Mouse (Mus musculus) intestine, embryonic 15.5 days (tissue): ENCODE results near the gene Tssk2. TPM values are rescaled to one million over a fixed set of nuclear protein-coding genes. Genes with fewer than 3 reads are reported as not detected.

ENCODE experiments used
- ATAC-seq: fragments of 200-750 bp; cut with Nextera tagmentation; 2 replicates; pipeline ENCODE4 v1.8.0; 2017; ENCODE audit warnings: moderate TSS enrichment, moderate library complexity
- H3K27ac ChIP-seq: fragments of 300-500 bp; sonication (generic); 2 replicates; pipeline ENCODE4 v1.5.1; 2015; ENCODE audit warnings: mild to moderate bottlenecking, inconsistent platforms
- H3K27me3 ChIP-seq: fragments of 300-500 bp; sonication (generic); replicated peaks from 2 replicates; pipeline ENCODE4 v1.6.1; 2015; ENCODE audit warnings: inconsistent platforms
- H3K36me3 ChIP-seq: fragments of 300-500 bp; sonication (generic); 2 replicates; pipeline ENCODE4 v1.6.1; 2015; ENCODE audit warnings: inconsistent platforms
- H3K4me1 ChIP-seq: fragments of 300-500 bp; sonication (generic); replicated peaks from 2 replicates; pipeline ENCODE4 v1.6.1; 2015; ENCODE audit warnings: inconsistent platforms
- H3K4me2 ChIP-seq: fragments of 300-500 bp; sonication (generic); replicated peaks from 2 replicates; pipeline ENCODE4 v1.6.1; 2015; ENCODE audit warnings: mild to moderate bottlenecking, inconsistent platforms
- H3K4me3 ChIP-seq: fragments of 300-500 bp; sonication (generic); replicated peaks from 2 replicates; pipeline ENCODE4 v1.5.1; 2015; ENCODE audit warnings: inconsistent platforms
- H3K9ac ChIP-seq: fragments of 300-500 bp; sonication (generic); 2 replicates; pipeline ENCODE4 v1.6.1; 2015; ENCODE audit warnings: inconsistent platforms
- H3K9me3 ChIP-seq: fragments of 300-500 bp; sonication (generic); 2 replicates; pipeline ENCODE4 v1.6.1; 2016; ENCODE audit warnings: inconsistent platforms
- WGBS: fragments of 180-500 bp; shearing (Covaris S2); methylation state at CpG from one replicate; pipeline ENCODE4 v1.1.7; 2015; 5-methylcytosine and 5-hydroxymethylcytosine counted together
- polyA plus RNA-seq: library from polyadenylated mRNA; unstranded; fragments of >200 nt; fragmentation: Nextera tagmentation; extraction: Ambion mirVana; gene quantifications from 2 replicates; pipeline ENCODE4 v1.2.1, GENCODE M21; 2015

Tssk2 gene
- polyA plus RNA-seq, 1 experiment from 2014 or later, result not detected

GRCm38 (mm10) chr16:17876096-17876495 lies 22.3 kb upstream of the Tssk2 start:
- ATAC-seq, result no peak
- Histone ChIP-seq H3K4me2 (no peak overlapping the region), H3K9ac (no peak overlapping the region), H3K27ac (no peak overlapping the region), H3K36me3 (peaks cover 12% of the 10 kb centered on the region; the same call in 1 of the 2 replicates), H3K9me3 (no peaks in the 10 kb centered on the region), H3K4me3 (no peak overlapping the region), H3K27me3 (no peaks in the 10 kb centered on the region), H3K4me1 (peaks cover 9% of the 10 kb centered on the region; the same call in 1 of the 2 replicates)
- 96% methylated on average over 1 of the region's 1 CpGs for WGBS

- Histone ChIP-seq H3K27ac (no peak overlapping the region), H3K9me3 (no peaks in the 10 kb centered on the region), H3K4me1 (peaks cover 13% of the 10 kb centered on the region; the same call in 1 of the 2 replicates), H3K36me3 (peaks cover 7% of the 10 kb centered on the region; the same call in 1 of the 2 replicates), H3K4me3 (no peak overlapping the region), H3K27me3 (no peaks in the 10 kb centered on the region), H3K9ac (no peak overlapping the region), H3K4me2 (no peak overlapping the region)
- 82% methylated on average over 4 of the region's 4 CpGs for WGBS
- ATAC-seq, result no peak
Observed at GRCm38 (mm10) chr16:17879571-17879970, 18.9 kb upstream of the Tssk2 start.

GRCm38 (mm10) chr16:17882196-17882595 lies 16.2 kb upstream of the Tssk2 start:
- Histone ChIP-seq H3K9me3 (no peaks in the 10 kb centered on the region), H3K4me3 (no peak overlapping the region), H3K36me3 (0 out of 2 replicates have a peak, but pooled peaks cover 5% of the 10 kb centered on the region), H3K27ac (no peak overlapping the region), H3K4me1 (0 out of 2 replicates have a peak, but pooled peaks cover 14% of the 10 kb centered on the region), H3K4me2 (no peak overlapping the region), H3K9ac (no peak overlapping the region), H3K27me3 (no peaks in the 10 kb centered on the region)
- ATAC-seq, result no peak

- H3K9me3 ChIP-seq, result no peaks in the 10 kb centered on the region
- no peak overlapping the region for H3K9ac ChIP-seq
- 0 out of 2 replicates have a peak, but pooled peaks cover 5% of the 10 kb centered on the region for H3K36me3 ChIP-seq
- WGBS, result 72% methylated on average over 6 of the region's 6 CpGs
- H3K4me1 ChIP-seq, result 0 out of 2 replicates have a peak, but pooled peaks cover 14% of the 10 kb centered on the region
- H3K27ac ChIP-seq, result no peak overlapping the region
- no peak overlapping the region for H3K4me3 ChIP-seq
- no peaks in the 10 kb centered on the region for H3K27me3 ChIP-seq
- ATAC-seq, result no peak
- no peak overlapping the region for H3K4me2 ChIP-seq
Observed at GRCm38 (mm10) chr16:17884116-17884515, 14.3 kb upstream of the Tssk2 start.

- Histone ChIP-seq H3K9ac (no peak overlapping the region), H3K4me3 (peak overlapping the region; percentile 83; the same call in 1 of the 2 replicates), H3K4me2 (peak overlapping the region; percentile 71), H3K4me1 (peaks cover 23% of the 10 kb centered on the region), H3K27ac (no peak overlapping the region), H3K9me3 (no peaks in the 10 kb centered on the region), H3K27me3 (no peaks in the 10 kb centered on the region), H3K36me3 (no peaks in the 10 kb centered on the region)
- no peak for ATAC-seq
- WGBS, result 84% methylated on average over 6 of the region's 6 CpGs
Observed at GRCm38 (mm10) chr16:17889689-17890341, 8.6 kb upstream of the Tssk2 start.

GRCm38 (mm10) chr16:17890342-17890727 lies 8.1 kb upstream of the Tssk2 start:
- WGBS, result 43% methylated on average over 2 of the region's 2 CpGs
- Histone ChIP-seq H3K4me2 (peak overlapping the region; percentile 71), H3K36me3 (no peaks in the 10 kb centered on the region), H3K9ac (peak overlapping the region; percentile 97), H3K27ac (no peak overlapping the region), H3K27me3 (no peaks in the 10 kb centered on the region), H3K4me1 (peaks cover 23% of the 10 kb centered on the region), H3K9me3 (no peaks in the 10 kb centered on the region), H3K4me3 (peak overlapping the region; percentile 83)
- ATAC-seq, result no peak

GRCm38 (mm10) chr16:17890917-17891566 lies 7.4 kb upstream of the Tssk2 start:
- H3K27me3 ChIP-seq, result no peaks in the 10 kb centered on the region

GRCm38 (mm10) chr16:17891567-17891959 lies 6.9 kb upstream of the Tssk2 start, which contains the start of gene Gm20518:
TSS of gene Gm20518 (minus strand) at chr16:17891671.
- H3K9ac ChIP-seq, result peak within 1 kb of the TSS; percentile 97
- 0% methylated on average over 38 of the region's 38 CpGs for WGBS
- peak within 1 kb of the TSS; percentile 83 for H3K4me3 ChIP-seq
- H3K4me2 ChIP-seq, result peak within 1 kb of the TSS; percentile 78
- no peaks in the 10 kb centered on the region for H3K9me3 ChIP-seq
- ATAC-seq, result peak; percentile 98
- H3K36me3 ChIP-seq, result no peaks in the 10 kb centered on the region
- peak within 1 kb of the TSS; percentile 92 for H3K27ac ChIP-seq
- no peaks in the 10 kb centered on the region for H3K27me3 ChIP-seq
- H3K4me1 ChIP-seq, result peaks cover 19% of the 10 kb centered on the region

More at GRCm38 (mm10) chr16:17890917-17891566, 7.4 kb upstream of the Tssk2 start:
- peak overlapping the region; percentile 71 for H3K4me2 ChIP-seq
- WGBS, result 0% methylated on average over 44 of the region's 44 CpGs
- peak overlapping the region; percentile 92 for H3K27ac ChIP-seq
- peak overlapping the region; percentile 97 for H3K9ac ChIP-seq
- H3K4me3 ChIP-seq, result peak overlapping the region; percentile 83
- no peaks in the 10 kb centered on the region for H3K36me3 ChIP-seq
- H3K9me3 ChIP-seq, result no peaks in the 10 kb centered on the region
- H3K4me1 ChIP-seq, result peaks cover 20% of the 10 kb centered on the region
- ATAC-seq, result peak; percentile 78

- ATAC-seq, result no peak
- 47% methylated on average over 3 of the region's 3 CpGs for WGBS
- Histone ChIP-seq H3K36me3 (no peaks in the 10 kb centered on the region), H3K27me3 (no peaks in the 10 kb centered on the region), H3K4me3 (no peak overlapping the region), H3K9me3 (no peaks in the 10 kb centered on the region), H3K27ac (no peak overlapping the region), H3K9ac (no peak overlapping the region), H3K4me2 (no peak overlapping the region), H3K4me1 (peaks cover 19% of the 10 kb centered on the region)
Observed at GRCm38 (mm10) chr16:17892606-17893005, 5.8 kb upstream of the Tssk2 start.

- H3K4me1 ChIP-seq, result peaks cover 19% of the 10 kb centered on the region
- 78% methylated on average over 2 of the region's 2 CpGs for WGBS
- H3K9me3 ChIP-seq, result no peaks in the 10 kb centered on the region
- no peaks in the 10 kb centered on the region for H3K27me3 ChIP-seq
- no peak within 1 kb of the TSS for H3K9ac ChIP-seq
- H3K4me3 ChIP-seq, result no peak within 1 kb of the TSS
- H3K4me2 ChIP-seq, result no peak within 1 kb of the TSS
- ATAC-seq, result no peak
- no peaks in the 10 kb centered on the region for H3K36me3 ChIP-seq
- H3K27ac ChIP-seq, result no peak within 1 kb of the TSS
Observed at GRCm38 (mm10) chr16:17893923-17894322, 4.5 kb upstream of the Tssk2 start, which contains the start of gene Tssk1. TSS of gene Tssk1 (plus strand) at chr16:17894223.

- no peaks in the 10 kb centered on the region for H3K9me3 ChIP-seq
- H3K27me3 ChIP-seq, result no peaks in the 10 kb centered on the region
- H3K36me3 ChIP-seq, result peaks cover 4% of the 10 kb centered on the region
- no peak overlapping the region for H3K9ac ChIP-seq
- H3K27ac ChIP-seq, result no peak overlapping the region
- H3K4me3 ChIP-seq, result no peak overlapping the region
- H3K4me1 ChIP-seq, result peaks cover 6% of the 10 kb centered on the region; the same call in 1 of the 2 replicates
- ATAC-seq, result no peak
- no peak overlapping the region for H3K4me2 ChIP-seq
Observed at GRCm38 (mm10) chr16:17896091-17896490, 2.3 kb upstream of the Tssk2 start.

- peak; percentile 97 for ATAC-seq
- H3K9ac ChIP-seq, result peak within 1 kb of the TSS; percentile 59
- WGBS, result under 1% methylated on average over 35 of the region's 35 CpGs
- peaks cover 46% of the 10 kb centered on the region for H3K27me3 ChIP-seq
- H3K4me2 ChIP-seq, result peak within 1 kb of the TSS; percentile 78
- peaks cover 20% of the 10 kb centered on the region for H3K4me1 ChIP-seq
- H3K4me3 ChIP-seq, result peak within 1 kb of the TSS; percentile 69
- H3K9me3 ChIP-seq, result no peaks in the 10 kb centered on the region
- peaks cover 16% of the 10 kb centered on the region for H3K36me3 ChIP-seq
- H3K27ac ChIP-seq, result peak within 1 kb of the TSS; percentile 34; the same call in 1 of the 2 replicates
Observed at GRCm38 (mm10) chr16:17911052-17911595, 12.7 kb downstream of the Tssk2 start, which contains the start of gene Ess2. TSS of gene Ess2 (minus strand) at chr16:17911348.
